Mouse (Mus musculus) thymus, postnatal 25 days (tissue): ENCODE data around the gene Vmn2r37.
"Not testable (repeated sequence)": the region's sequence is repeated elsewhere in the genome, so short reads cannot be mapped to it uniquely, and the experiment has no call there.

Source experiments
- DNase-seq: peaks from one replicate; pipeline ENCODE4 v3.0.0; 2022

Gene Vmn2r37

DNA sequence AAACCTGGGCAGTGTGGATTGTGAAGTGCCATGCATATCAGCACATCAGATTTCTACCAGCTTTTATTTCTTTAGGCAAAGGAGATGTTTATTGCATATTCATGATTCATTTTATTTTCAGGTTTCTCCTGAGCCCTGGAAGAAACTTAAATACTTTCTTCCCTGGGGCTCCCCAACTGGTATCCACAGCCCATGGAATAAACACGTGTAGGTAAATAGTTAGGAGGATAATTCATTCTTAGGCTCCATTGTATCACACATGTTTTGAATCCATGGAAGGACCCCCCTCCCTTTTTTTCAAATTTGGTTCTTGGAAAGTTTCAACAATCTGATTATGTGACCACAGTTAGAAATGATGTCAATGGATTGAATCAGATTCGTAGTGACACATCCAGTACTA is at the start of gene Vmn2r37:
Vmn2r37 (minus strand) TSS at position 101 of the 400 bp plus-strand sequence.
- not testable (repeated sequence) for DNase-seq
